Mouse (Mus musculus) liver, embryonic 18 days (tissue): ENCODE data around the gene Hyou1. TPM values are rescaled to one million over a fixed set of nuclear protein-coding genes. Genes with fewer than 3 reads are reported as not detected.

Experiments used
- polyA plus RNA-seq: library from polyadenylated mRNA; depleted of rRNA; stranded (reverse); fragments of >200 nt; gene quantifications from 2 replicates; pipeline ENCODE4 v1.2.3, GENCODE M21; 2012; rRNA removed

The Hyou1 gene
- polyA plus RNA-seq = 18.1 and 22.7 TPM in 2 replicates

DNA sequence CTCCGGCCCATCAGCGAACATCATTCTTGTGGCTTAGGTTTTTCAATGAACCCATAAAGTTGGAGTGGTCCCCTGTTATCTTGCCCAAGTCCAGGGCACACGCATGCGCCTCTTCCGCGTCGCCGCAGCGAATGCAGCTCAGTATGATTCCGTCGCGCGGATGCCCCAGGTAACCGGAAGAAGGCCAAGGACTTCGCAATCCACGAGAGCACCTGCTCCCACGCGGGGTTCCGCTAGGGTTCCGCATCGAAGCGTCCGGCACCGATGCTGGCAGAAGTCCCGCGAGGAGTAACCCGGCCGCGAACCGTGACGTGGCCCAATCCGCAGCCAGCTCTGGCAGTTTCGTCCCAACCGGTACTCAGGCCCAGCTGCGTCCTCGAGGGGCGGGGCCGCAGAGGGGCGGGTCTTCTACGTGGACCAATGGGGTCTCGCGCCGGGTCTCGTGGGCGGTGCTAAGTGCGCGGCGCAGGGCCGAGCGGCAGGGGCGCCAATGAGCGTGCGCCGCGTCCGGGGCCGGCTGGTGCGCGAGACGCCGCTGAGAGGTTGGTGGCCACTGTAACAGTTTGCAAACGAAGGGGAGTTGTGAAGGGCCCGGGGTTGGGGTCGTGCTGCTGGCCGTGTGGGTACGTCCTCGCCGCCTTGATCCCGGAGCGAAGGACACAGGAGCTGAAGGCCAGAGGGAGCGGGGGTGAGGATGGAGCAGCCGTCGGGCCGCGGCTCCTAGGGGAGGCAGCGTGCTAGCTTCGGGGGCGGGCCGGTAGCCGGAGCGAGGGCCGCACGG, at the start of gene Hyou1:
TSS of gene Hyou1 (plus strand) at position 437 of the 781 bp plus-strand sequence.

DNA sequence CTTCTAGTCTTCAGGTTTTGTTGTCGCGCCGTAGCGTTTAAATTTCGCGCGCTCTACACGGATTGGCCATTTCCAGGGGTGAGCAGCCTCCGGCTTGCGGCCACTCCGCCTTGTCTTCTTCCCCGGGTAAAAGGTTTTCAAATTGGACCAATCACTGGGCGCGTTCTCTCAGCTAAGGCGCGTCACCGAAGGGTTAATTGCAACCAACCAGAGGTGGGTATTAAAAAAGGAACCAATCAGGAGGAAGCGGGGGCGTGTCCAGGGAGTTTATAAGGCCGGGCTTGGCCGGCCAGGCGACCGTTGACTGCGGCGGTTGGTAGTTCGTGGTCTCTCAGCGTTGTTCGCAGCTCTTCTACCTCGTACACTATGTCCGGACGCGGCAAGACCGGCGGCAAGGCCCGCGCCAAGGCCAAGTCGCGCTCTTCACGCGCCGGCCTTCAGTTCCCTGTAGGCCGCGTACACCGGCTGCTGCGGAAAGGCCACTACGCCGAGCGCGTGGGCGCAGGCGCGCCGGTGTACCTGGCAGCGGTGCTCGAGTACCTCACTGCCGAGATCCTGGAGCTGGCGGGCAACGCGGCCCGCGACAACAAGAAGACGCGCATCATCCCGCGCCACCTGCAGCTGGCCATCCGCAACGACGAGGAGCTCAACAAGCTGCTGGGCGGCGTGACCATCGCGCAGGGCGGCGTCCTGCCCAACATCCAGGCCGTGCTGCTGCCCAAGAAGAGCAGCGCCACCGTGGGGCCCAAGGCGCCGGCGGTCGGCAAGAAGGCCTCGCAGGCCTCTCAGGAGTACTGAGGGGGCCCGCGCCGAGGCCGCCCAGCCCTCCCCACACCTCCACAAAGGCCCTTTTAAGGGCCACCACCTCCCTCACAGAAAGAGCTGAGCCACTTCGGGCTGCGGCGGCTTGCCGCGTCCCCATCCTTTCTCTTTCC, 44.6 kb upstream of the Hyou1 start, which contains the start of gene H2afx:
TSS of gene H2afx (plus strand) at position 299 of the 935 bp plus-strand sequence.

DNA sequence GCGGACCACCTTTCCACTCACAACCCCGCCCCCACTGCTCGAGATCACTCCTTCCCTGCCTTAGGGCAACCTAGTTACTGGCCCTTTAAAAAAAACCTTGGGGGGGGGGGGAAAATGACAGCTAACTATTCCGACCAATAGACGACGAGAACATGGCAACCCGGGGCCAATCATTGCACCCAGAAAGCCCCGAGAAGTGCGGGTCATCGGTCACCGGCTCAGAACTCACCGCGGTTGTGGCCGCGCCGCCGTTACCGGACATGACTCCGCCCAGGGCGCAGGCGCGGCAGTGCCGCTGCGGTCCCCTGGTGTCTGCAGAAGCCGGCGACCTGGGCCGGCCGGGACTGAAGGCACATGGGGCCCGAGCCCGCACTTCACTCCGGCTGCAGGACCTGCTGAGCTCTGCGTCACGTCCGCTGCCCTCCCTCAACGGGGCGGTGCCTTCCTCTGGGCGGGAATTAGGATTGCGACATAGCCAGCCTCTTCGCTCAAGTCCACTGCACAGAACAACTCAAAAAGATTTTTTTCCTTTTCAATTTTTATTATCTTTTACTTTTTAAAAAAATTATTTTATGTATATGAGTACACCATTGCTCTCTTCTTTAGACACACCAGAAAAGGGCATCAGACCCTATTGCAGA, 35.4 kb upstream of the Hyou1 start, which contains the start of gene Hmbs:
TSS of gene Hmbs (minus strand) at position 448 of the 641 bp plus-strand sequence.

DNA sequence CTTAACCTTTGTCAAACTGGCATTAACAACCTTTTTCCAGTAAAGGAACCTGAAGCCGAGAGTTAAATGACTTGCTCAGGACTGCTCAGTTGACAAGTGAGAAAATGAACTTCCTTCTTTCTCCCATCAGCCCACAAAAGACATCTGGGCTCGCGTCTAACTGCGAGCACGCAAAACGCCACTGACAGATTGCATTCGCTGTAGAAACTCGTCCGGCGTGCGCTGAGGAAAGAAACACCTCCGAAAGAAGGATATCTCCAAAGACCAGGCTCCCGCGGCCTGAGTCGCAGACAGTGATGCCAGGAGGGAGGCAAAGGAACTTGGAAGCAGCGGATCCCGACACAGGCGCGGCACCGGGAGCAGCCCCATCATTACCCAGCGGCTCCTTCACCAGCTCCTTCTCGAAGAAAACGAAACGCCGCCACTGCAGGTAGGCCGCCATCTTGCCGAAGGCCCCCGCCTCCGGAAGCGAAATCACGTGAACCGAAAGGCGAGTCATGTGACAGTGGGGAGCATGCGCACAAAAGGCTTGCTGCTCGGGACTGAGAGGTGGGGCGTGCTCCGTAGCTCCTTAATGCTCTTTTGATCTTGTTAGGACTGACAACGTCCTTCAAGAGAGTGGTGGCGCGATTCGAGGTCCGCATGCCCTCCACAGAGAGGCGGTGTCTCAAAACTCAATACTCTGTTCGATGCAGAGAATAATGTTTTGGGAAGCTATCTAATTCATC, 17.9 kb upstream of the Hyou1 start, which contains the start of gene Vps11:
TSS of gene Vps11 (minus strand) at position 481 of the 728 bp plus-strand sequence.

DNA sequence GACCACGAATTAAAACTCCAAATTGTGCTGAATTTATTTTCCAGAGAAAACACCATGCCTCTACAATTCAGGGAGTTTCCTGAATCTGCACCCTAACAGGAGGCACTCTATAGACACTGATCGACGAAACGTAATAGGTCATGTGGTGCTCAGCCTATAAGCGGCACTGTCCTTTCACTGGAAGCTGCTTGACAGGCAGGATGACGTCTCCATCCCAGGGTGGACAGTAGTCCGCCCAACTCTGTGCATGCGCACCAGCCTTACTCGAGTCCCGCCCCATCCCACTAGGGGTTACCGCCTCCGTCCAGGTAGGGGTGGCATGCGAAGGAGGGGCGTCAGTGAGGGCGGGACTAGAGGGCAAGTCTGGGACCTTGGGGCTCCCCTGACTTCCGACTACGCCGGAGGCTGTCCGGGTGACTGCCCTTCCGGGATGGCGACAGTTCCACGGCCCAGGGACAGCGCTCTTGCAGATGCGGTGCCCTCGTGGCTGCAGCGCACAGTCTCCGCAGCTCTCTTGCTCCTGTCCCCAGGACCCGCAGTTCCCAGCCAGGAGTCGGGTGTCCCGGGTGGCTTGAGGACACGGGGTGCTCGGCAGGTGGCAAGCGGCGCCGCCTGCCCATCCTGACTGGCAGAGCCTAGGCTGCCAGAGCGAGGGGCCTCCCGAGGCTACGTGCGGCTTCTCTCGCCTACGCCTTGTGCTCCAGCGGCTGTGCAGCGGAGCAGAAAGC, 17.6 kb downstream of the Hyou1 start, which contains the start of gene Slc37a4:
TSS of gene Slc37a4 (plus strand) at position 169 of the 728 bp plus-strand sequence.

DNA sequence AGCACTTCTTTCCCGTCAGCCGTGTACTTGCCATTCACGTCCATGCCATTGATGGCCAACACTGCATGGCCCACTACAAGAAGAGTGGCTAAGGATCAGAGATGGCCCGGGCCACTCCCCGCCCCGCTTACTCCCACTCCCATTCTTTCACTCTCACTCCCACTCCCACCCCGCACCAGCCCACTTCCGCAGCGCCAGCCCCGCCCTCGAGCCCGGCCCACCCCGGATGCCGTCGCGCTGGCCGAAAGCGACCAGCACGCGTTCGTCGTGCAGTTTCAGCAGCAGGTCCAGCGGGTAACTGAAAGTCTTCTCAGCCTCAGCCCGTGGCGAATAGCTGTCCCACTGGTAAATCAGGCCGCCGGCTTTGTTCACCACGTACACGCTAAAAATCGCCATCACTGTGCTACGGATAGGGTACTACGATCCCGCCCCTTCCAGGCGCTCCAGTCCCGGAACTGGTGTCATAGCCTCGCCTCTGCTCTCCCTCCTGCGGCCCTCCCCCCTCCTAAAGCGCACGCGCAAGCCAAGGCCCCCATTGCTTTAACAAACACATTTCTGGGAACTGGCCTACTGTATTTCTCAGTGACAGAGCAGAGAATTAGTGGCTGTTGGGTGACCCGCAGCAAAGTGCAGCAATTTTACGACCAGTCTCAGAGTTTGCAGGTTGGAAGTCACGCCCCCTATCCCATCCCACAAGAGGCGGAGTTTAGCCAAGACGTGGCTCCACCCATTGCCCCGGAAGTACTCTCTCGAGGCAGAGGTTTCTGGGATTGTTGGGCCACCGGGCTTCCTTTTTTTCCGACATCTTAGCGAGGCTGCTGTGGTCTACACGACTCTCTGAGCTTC, 27.8 kb downstream of the Hyou1 start, which contains the start of the genes Rps25 and Trappc4:
TSS of gene Rps25 (plus strand) at position 234 of the 846 bp plus-strand sequence.
TSS of gene Trappc4 (minus strand) at position 695 of the 846 bp plus-strand sequence.

DNA sequence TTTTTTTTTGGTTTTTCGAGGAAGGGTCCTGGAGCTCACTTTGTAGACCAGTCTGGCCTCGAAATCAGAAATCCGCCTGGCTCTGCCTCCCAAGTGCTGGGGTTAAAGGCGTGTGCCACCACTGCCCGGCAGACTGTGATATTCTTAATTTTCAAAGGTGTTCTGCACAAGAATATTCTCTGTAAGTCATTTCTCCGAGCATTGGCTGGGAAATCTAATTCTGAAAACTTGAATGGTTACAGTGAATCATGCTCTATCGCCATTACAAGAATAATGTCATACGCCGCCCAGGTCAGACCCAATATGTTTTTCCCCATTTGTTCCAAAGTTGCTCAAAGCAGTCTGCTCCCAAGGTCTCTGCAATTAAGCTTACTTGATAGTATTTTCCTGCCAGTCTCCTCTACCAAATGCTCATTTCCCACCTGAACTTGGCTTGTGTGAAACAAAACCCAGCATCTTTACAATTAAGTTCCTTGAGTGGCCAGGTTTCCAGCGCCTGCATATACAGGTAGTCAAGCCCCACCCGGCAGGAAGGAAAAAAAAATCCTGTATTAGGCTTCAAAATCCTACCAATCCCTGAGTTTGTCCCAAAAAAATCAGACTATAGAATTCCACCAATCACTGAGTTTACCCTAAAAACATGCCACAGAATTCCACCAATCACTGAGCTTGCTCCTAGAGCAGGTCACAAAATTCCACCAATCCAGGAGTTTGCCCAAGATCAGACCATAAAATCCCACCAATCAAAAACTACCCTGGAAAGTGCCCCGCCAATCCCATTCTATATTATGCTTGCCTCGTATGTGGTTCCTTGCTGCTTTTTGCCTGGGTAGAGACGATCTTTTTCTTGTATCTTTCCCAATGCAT, 39.5 kb downstream of the Hyou1 start, which contains the start of gene Ccdc84:
TSS of gene Ccdc84 (minus strand) at position 51 of the 867 bp plus-strand sequence.

DNA sequence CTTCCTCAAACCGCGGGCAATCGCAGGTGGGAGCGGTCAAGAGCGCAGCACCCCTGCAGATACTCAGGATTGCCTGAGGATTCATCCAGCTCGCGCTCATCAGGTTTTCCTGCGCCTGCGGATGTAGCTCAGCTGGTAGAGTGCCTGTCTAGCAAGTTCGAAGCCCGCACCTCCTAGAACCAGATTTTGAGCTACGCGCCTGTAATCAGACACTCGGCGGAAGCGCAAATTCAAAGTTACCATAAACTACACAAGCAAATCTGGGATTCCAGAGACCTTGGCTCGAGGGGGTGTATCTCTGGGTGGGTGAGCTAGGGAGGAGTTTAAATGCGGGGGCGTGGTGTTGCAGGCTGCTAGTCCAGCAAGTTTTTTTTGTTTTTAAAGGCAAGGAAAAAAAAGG, 61.7 kb downstream of the Hyou1 start, which contains the start of gene Foxr1:
TSS of gene Foxr1 (minus strand) at position 176 of the 400 bp plus-strand sequence.

Other genes with a start within 250 kb of the Hyou1 start
- gene Mcam, start 245.0 kb upstream of the Hyou1 start, polyA plus RNA-seq = 12.5 and 12.8 TPM in 2 replicates
- 3.9 and 4.7 TPM in 2 replicates for gene Cbl, start 145.4 kb upstream of the Hyou1 start, polyA plus RNA-seq
- gene Ccdc153, start 138.8 kb upstream of the Hyou1 start, polyA plus RNA-seq = not detected in 2 replicates
- 0.05 and 0.08 TPM in 2 replicates for gene Pdzd3, start 128.0 kb upstream of the Hyou1 start, polyA plus RNA-seq
- gene Nlrx1, start 110.9 kb upstream of the Hyou1 start, polyA plus RNA-seq = 2.6 and 3.2 TPM in 2 replicates
- gene Abcg4, start 90.9 kb upstream of the Hyou1 start, polyA plus RNA-seq = 13.8 and 17.2 TPM in 2 replicates
- gene Hinfp, start 73.8 kb upstream of the Hyou1 start, polyA plus RNA-seq = 12.1 and 12.9 TPM in 2 replicates
- gene C2cd2l, start 59.2 kb upstream of the Hyou1 start, polyA plus RNA-seq = 11.0 and 12.5 TPM in 2 replicates
- 18.5 and 19.8 TPM in 2 replicates for gene Dpagt1, start 53.5 kb upstream of the Hyou1 start, polyA plus RNA-seq
- 107 and 124 TPM in 2 replicates for gene H2afx, start 44.8 kb upstream of the Hyou1 start, polyA plus RNA-seq
- gene Hmbs, start 35.3 kb upstream of the Hyou1 start, polyA plus RNA-seq = 450 and 459 TPM in 2 replicates
- gene Vps11, start 17.8 kb upstream of the Hyou1 start, polyA plus RNA-seq = 10.0 and 10.6 TPM in 2 replicates
- 90.0 and 101 TPM in 2 replicates for gene Slc37a4, start 17.4 kb downstream of the Hyou1 start, polyA plus RNA-seq
- gene Rps25, start 27.6 kb downstream of the Hyou1 start, polyA plus RNA-seq = 535 and 642 TPM in 2 replicates
- 20.6 and 22.1 TPM in 2 replicates for gene Trappc4, start 28.1 kb downstream of the Hyou1 start, polyA plus RNA-seq
- 17.5 and 19.5 TPM in 2 replicates for gene Ccdc84, start 39.1 kb downstream of the Hyou1 start, polyA plus RNA-seq
- 0.01 TPM in 1 of 2 replicates, not detected in the other for gene Foxr1, start 61.6 kb downstream of the Hyou1 start, polyA plus RNA-seq
- gene Upk2, start 75.5 kb downstream of the Hyou1 start, polyA plus RNA-seq = not detected in 2 replicates
- gene Bcl9l, start 103.3 kb downstream of the Hyou1 start, polyA plus RNA-seq = 2.2 and 3.0 TPM in 2 replicates
- 0.28 and 0.31 TPM in 2 replicates for gene Cxcr5, start 182.4 kb downstream of the Hyou1 start, polyA plus RNA-seq
- 10.3 and 10.7 TPM in 2 replicates for gene Ddx6, start 225.4 kb downstream of the Hyou1 start, polyA plus RNA-seq